7 mouse cellular contexts compared by ENCODE assay signal in the genomic region with DNA sequence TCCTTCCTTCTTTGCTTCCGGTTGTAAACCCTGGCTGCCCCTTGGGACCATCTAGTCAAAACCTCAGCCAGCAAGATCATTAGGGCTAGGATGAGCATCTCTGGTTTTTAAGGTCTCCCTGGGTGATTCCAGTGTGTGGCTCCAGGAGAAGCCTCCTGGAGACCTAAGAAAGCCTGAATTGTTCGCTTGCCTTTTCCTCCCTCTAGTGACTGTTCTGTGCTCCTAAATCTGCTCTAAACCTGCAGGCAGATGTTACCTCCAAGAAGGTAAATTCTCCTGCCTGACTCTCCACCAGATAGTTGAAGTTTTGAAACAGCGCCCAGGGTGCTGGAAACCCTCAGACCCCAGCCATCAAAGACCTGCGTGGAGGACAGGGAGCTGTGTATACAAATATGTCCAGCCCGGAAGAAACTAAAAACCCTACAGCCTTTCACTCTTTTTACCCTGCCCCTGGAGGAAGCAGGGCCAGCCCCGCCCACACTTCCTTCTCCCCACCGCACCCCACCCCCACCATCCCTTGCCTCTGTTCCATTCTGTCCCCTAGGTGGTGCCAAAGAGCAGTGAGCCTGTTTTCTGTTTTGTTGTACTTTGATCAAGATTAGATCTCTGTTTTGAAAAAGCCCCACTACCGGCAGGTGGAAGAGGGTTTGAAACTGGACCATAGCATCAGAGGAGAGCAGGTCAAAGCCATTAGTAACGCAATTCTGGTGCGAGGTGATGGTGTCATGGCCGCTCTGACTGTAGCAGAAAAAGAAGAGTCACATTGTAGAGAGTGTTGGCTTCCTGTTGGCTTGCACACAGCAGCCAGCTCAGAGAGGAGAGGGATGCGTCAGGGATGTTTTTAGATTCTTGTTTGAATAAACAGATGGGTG. TPM values are rescaled to one million over a fixed set of nuclear protein-coding genes. Genes with fewer than 3 reads are reported as not detected.
DNase-seq lines count a peak whose midpoint lies in the region; ATAC-seq lines count a peak whose summit lies in the region.

No protein-coding gene starts in this region.

- H3K27me3 ChIP-seq in midbrain, embryonic 10.5 days (ENCODE audit: low read depth, poor library complexity, severe bottlenecking) = 0 out of 2 replicates have a peak, but pooled peaks cover 5% of the 10 kb centered on the region

- peak overlapping the region; percentile 71 for H3K27ac ChIP-seq in midbrain, embryonic 10.5 days (replicated peaks)

- peak; percentile 95 for ATAC-seq in activated CD4-positive, CD25-positive, alpha-beta regulatory T cell, adult 4 months

- peak; percentile 81 to 84 for DNase-seq in cerebellum, postnatal 10 days
- DNase-seq in gastrocnemius, adult 8-10 months (ENCODE audit: low spot score in 2 of 2) = peak; percentile 42 to 50
- DNase-seq in induced T-regulatory cell, adult 2 months (ENCODE audit: low read depth) = peak; percentile 96
- DNase-seq in left cerebral cortex, postnatal 4 days = peak; percentile 71
- DNase-seq in midbrain, embryonic 10.5 days (ENCODE audit: low spot score) = peak; percentile 68
- DNase-seq in spleen, postnatal 10 days (ENCODE audit: low spot score in 2 of 2) = peak; percentile 45 to 85

- H3K36me3 ChIP-seq in midbrain, embryonic 10.5 days = no peaks in the 10 kb centered on the region

- 16% methylated on average over 12 of the region's 12 CpGs for WGBS in midbrain, embryonic 10.5 days

- H3K9me3 ChIP-seq in midbrain, embryonic 10.5 days (replicated peaks) = no peaks in the 10 kb centered on the region

- H3K4me3 ChIP-seq in midbrain, embryonic 10.5 days = peak overlapping the region; percentile 30; the same call in 1 of the 2 replicates

- intact Hi-C loops in left cerebral cortex, postnatal 4 days (cut with DNase I) = loop anchor here (5.0 kb wide), 1 partner anchor 138 kb away; no protein-coding TSS in a partner anchor

- peaks cover 32% of the 10 kb centered on the region for H3K4me1 ChIP-seq in midbrain, embryonic 10.5 days

RNA-seq across cellular contexts. Expression of a gene that starts 22.0 kb away (rescaled TPM):
- polyA plus RNA-seq in activated CD4-positive, CD25-positive, alpha-beta regulatory T cell, adult 4 months (2017; shearing (Covaris generic)) = not detected
- total RNA-seq in gastrocnemius, adult 8-10 months (2022) = not detected
- total RNA-seq in left cerebral cortex, postnatal 4 days (2021) = 1 to 10 TPM; 1.1 to 1.3 TPM
- polyA plus RNA-seq in midbrain, embryonic 10.5 days (2016; fragmentation: Nextera tagmentation; extraction: Ambion mirVana) = not detected in 2 replicates

RNA-seq across cellular contexts. Expression of a gene that starts 32.9 kb away (rescaled TPM):
- polyA plus RNA-seq in activated CD4-positive, CD25-positive, alpha-beta regulatory T cell, adult 4 months (2017; shearing (Covaris generic)) = 100 to 1,000 TPM; 117 to 118 TPM
- total RNA-seq in gastrocnemius, adult 8-10 months (2022) = 10 to 100 TPM; 23.6 to 35.7 (median 27.6) TPM
- 10 to 100 TPM; 83.3 to 85.0 TPM for total RNA-seq in left cerebral cortex, postnatal 4 days (2021)
- polyA plus RNA-seq in midbrain, embryonic 10.5 days (2016; fragmentation: Nextera tagmentation; extraction: Ambion mirVana) = 29.0 and 37.6 TPM in 2 replicates

Comparison
In these comparisons a context has a peak if more than half of its experiments do, and no peak if none do; other contexts are left out.
1. Peak in every context shown above with its lines: DNase-seq, ATAC-seq, H3K4me3 ChIP-seq and H3K27ac ChIP-seq.
2. DNase-seq: peak in every context shown above with its lines; median percentile 96 in induced T-regulatory cell, adult 2 months; 82 in cerebellum, postnatal 10 days; 71 in left cerebral cortex, postnatal 4 days; 68 in midbrain, embryonic 10.5 days; 65 in spleen, postnatal 10 days; 46 in gastrocnemius, adult 8-10 months.